Mouse (Mus musculus) megakaryocyte, adult 5-6 weeks (primary cell): ENCODE measurements around the gene Pax4. TPM values are rescaled to one million over a fixed set of nuclear protein-coding genes. Genes with fewer than 3 reads are reported as not detected.
A peak's percentile ranks its signal among the peaks of the same experiment; 100 is the strongest.

Source experiments
- ATAC-seq: 2 replicates; pipeline ENCODE4 v1.8.0; 2016; ENCODE audit warnings: mild to moderate bottlenecking, inconsistent platforms; ENCODE audit not compliant: poor library complexity, severe bottlenecking
- total RNA-seq, 2 experiments: library from RNA; stranded (forward) in 1 of 2; stranded (reverse) in 1 of 2; fragments of 153-499, 151-499 nt in 1 of 2; fragments of 221-1000, 200-1000 nt in 1 of 2; gene quantifications; 2 replicates each; pipeline versions ENCODE4 v1.2.3 to v1.2.4; 2015 to 2017

Gene Pax4
- total RNA-seq, 2 experiments from 2014 or later, result not detected

GRCm38 (mm10) chr6:28450481-28450880, 1.3 kb upstream of the Pax4 start:
- no peak for ATAC-seq

GRCm38 (mm10) chr6:28447937-28448336, 1.2 kb downstream of the Pax4 start:
- no peak for ATAC-seq

- no peak for ATAC-seq
These were observed 17.7 kb downstream of the Pax4 start for GRCm38 (mm10) chr6:28431538-28431855.

DNA sequence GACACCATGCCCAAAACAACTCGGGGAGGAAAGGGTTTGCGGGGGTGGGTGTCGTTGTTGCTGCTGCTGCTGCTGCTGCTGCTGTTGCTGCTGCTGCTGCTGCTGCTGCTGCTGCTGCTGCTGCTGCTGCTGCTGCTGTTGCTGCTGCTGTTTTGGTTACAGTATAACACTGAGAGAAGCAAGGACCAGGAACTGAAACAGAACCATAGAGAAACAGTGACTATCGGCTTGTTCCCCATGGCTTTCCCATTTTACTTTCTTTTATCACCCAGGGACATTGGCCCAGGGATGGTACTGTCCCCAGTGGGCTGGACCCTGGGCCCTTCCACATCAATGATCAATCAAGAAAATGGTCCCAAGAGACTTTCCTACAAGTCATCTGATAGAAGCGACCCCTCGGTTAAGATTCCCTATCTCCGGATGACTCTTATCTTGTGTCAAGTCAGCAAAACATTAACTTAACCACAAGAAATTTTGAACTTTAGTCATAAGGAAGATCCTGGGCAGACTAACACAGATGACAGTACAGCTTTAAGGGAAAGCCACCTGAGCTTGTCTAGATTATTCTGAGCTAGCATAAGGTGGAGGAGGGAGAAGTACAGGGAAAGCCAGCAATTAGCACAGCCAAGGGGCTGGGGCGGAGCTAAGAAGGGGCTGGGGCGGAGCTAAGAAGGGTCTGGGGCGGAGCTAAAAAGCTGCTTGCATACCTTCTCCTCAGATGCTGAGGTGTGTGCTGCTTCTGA, 18.2 kb downstream of the Pax4 start:
- ATAC-seq, result peak; percentile 73

- ATAC-seq, result no peak
These were observed 19.3 kb downstream of the Pax4 start for GRCm38 (mm10) chr6:28429870-28430269.

DNA sequence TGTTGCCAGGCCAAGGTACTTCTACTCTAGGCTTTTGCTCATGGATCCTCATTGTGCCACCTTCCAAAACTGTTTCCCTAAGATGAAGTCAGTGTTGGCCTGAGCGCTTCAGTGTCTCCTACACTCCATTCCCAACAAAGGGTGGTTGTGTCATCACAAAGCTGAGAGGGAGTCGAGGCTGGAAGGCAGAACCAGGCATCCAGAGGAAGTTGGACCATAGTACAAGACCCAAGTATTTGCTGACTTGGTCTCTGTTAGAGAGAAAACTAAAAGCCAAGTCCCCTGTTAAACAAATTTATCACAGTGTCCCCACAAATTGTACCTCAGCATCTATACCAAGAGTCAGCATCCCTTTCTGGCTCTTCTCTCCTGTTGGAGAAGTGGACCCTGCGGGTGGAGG, 20.9 kb downstream of the Pax4 start, which contains the start of gene Gcc1:
TSS of gene Gcc1 (minus strand) at position 101 of the 400 bp plus-strand sequence.
- ATAC-seq, result no peak

DNA sequence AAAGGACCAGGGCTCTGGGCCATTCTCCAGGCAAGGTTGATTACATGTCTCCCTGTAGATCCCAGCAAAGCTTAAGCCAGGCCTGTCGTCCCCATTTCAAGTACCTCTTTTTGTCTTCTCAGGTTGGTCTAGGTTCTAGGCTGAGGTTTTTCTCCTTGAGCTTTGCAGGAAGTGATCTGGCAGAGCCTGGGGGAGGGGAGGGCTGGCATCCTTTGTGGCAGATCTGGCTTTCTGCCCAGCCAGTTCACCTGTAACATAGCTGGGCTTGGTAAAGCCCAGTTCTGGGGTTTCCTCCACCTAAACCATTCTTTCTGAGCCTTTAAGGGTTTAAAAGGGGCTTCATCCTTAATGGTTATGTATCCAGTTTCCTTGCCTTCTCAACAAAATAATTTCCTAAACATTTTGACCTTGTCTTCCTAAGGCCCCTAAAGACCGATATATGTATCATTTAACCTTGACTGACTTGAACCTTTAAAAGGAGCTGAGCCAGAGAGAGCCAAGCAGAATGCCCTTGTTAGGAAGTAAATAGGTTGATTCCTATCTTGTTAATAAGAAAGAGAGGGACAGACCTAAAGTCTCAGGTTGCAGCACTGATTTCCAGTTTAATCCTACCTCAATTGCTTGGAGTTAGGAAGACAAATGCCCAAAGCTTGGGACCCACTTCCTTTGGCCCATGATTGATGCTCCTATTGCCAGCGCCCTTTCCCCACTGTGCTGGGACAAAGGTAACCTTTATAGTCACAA, 21.9 kb downstream of the Pax4 start, which contains the start of gene Fscn3:
TSS of gene Fscn3 (plus strand) at position 694 of the 744 bp plus-strand sequence.
- no peak for ATAC-seq

GRCm38 (mm10) chr6:28425019-28425418, 24.1 kb downstream of the Pax4 start:
- no peak for ATAC-seq

GRCm38 (mm10) chr6:28423767-28424695, 25.1 kb downstream of the Pax4 start:
- peak; percentile 14; the same call in 1 of the 2 replicates for ATAC-seq

GRCm38 (mm10) chr6:28423313-28423712, 25.8 kb downstream of the Pax4 start, which contains the start of gene Arf5:
Gene Arf5 (plus strand): TSS chr6:28423560.
- ATAC-seq, result peak; percentile 53

- ATAC-seq, result no peak
These were observed 26.4 kb downstream of the Pax4 start for GRCm38 (mm10) chr6:28422651-28423290.

DNA sequence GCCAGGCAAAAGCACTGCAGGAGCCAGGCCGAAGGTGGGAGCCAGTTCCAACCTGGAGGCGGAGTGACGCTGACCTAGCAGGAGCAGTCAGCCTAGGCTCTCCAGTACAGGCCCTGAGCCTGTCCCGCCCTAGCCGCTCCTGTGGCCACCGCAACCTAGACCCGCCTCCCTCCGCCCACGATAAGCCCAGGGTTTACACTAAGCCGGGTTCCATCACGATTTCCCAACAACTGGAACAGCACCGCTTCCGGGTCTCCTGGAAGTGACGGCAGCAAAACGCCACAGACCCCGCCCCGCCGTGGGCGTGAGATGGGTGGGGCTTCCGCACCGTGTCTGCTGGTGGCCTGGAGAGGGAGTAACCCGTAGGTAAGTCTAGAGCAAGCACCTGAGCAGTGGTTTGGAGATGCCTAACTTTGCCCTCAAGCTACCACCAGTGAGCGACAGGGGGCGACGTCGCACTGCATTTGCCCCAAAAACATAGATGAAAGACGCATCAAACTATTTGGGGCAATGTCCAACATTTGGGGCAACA, 27.6 kb downstream of the Pax4 start:
- ATAC-seq, result peak; percentile 85

DNA sequence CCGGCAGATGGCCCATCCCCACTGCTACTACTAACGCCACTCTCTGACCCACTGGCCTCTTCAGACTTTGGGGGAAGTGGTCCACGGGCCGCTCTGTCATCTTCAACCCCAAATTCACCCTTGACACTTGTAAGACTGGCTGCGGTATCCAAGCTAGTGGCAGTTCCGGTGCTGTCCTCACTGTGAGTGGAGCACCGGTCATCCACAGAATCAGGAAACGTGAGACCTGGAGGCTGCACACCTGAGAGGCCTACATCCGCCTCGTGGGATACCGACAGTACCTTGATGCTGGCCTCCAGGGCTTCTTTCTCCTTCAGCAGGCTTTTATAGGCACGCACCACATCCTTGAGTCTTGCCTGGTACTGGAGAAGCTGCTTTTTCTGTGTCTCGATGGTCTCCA, 28.3 kb downstream of the Pax4 start:
- ATAC-seq, result 0 out of 2 replicates have a peak, but pooled peaks have one; percentile 2

DNA sequence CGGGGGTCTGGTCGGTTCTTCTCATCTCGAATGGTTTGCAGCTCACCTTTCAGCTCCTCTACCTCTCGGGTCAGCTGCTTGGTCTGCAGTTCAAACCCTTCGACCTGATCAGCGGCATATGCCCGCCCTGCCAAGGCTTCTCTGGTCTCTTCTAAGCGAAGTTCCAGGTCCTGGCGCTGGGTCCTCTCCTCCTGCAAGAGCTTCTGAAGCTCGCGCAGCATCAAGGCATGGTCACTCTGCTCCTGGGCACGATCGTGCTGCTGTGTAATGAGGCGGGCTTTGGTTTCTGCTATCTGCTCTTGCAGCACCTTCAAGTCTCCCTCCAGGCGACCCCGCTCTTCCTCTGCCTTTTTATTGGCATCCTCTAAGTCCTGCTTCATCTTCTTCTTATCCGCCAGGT, 28.8 kb downstream of the Pax4 start:
- ATAC-seq, result no peak

- ATAC-seq, result no peak
These were observed 29.5 kb downstream of the Pax4 start for GRCm38 (mm10) chr6:28419673-28420072.

DNA sequence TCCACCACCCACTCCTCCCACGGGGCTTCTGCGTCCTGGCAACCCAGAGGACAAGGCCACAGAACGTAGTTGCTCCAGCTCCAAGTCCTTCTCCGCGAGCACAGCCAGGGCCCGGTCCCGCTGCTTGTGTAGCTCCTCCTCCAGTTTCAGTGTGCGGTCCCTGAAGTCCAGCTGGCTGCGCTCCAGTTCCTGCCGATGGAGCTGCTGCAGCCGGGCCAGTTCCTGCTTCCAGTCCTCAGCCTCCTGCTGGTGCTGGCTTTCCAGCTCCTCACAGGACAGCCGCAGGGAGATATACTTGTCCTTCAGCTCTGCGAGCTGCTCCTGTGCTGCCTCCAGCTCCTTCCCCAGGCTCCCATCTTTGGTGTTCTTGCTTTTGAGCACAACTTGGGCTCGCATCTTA, 30.7 kb downstream of the Pax4 start:
- no peak for ATAC-seq

DNA sequence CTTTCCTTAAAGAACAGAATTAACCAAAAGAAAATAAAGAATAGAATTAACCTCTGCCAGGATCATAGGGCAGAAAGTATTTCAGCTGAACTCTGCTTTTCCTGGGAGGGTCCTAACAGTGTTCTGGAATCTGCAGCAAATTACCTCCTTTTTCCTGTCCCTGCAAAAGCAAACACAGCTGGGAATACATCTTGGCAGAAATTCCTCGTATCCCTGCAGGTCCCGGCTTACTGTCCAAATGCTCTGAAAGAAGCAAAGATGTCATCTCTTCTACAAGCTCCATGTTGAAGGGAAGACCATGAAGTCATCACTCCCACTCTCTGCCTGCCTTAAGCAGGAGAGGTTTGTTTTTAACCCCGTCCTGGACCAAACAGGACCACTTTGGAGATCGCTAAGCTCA, 32.2 kb downstream of the Pax4 start:
- no peak for ATAC-seq

- ATAC-seq, result no peak
These were observed 37.9 kb downstream of the Pax4 start for GRCm38 (mm10) chr6:28411236-28411635.

DNA sequence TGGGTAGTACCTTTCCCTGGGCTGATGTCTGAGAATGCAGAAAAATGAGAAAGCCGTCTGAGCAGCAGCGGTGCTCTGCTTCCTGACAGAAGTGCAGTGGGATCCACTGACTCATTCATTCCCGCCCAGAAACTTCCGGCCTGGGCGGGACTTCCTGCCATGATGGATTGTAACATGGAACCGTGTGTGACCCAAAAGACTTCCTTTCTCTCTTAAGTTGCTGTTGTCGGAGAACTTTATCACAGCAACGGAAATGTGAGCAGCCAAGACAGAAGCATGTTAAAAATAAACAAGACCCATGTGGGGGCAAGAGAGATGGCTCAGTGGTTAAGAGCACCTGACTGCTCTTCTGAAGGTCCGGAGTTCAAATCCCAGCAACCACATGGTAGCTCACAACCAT, 39.1 kb downstream of the Pax4 start:
- peak; percentile 87 for ATAC-seq

DNA sequence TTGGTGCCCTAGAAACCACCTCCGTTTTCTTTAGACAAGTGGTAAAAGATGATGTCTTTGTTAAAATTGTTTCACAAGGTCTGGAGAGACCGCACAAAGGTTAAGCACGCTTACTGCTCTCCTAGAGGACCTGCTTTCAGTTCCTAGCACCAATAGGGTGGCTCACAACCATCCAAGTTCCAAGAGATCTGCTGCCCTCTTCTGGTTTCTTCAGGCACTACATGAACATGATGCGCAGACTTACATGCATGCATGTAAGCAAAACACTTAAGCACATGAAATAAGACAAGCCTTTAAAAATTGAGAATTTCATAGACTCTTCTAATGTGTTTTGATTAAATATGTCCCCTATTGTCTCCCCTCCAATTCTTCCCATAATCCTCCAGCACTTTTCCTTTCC, 49.4 kb downstream of the Pax4 start:
- ATAC-seq, result no peak
